Mouse (Mus musculus) limb, embryonic 13.5 days (tissue): ENCODE results near the gene Lin7c. TPM values are rescaled to one million over a fixed set of nuclear protein-coding genes. Genes with fewer than 3 reads are reported as not detected.

Experiments
- ATAC-seq: fragments of 200-750 bp; cut with Nextera tagmentation; 2 replicates; pipeline ENCODE4 v1.8.0; 2017; ENCODE audit warnings: low read depth, moderate number of reproducible peaks, moderate TSS enrichment; ENCODE audit not compliant: low FRiP score
- H3K27ac ChIP-seq: fragments of 300-500 bp; sonication (generic); 2 replicates; pipeline ENCODE4 v1.5.1; 2015; ENCODE audit warnings: inconsistent platforms, mild to moderate bottlenecking, moderate library complexity
- H3K27me3 ChIP-seq: fragments of 300-500 bp; sonication (generic); 2 replicates; pipeline ENCODE4 v1.6.1; 2015; ENCODE audit warnings: mild to moderate bottlenecking, inconsistent platforms
- H3K36me3 ChIP-seq: fragments of 300-500 bp; sonication (generic); 2 replicates; pipeline ENCODE4 v1.6.1; 2015; ENCODE audit warnings: inconsistent platforms, mild to moderate bottlenecking, moderate library complexity
- H3K4me1 ChIP-seq: fragments of 300-500 bp; sonication (generic); 2 replicates; pipeline ENCODE4 v1.6.1; 2015; ENCODE audit warnings: inconsistent platforms
- H3K4me2 ChIP-seq: fragments of 300-500 bp; sonication (generic); replicated peaks from 2 replicates; pipeline ENCODE4 v1.6.1; 2015; ENCODE audit warnings: inconsistent platforms, mild to moderate bottlenecking, moderate library complexity
- H3K4me3 ChIP-seq: fragments of 300-500 bp; sonication (generic); 2 replicates; pipeline ENCODE4 v1.5.1; 2015; ENCODE audit warnings: moderate library complexity, mild to moderate bottlenecking, inconsistent platforms
- H3K9ac ChIP-seq: fragments of 300-500 bp; sonication (generic); 2 replicates; pipeline ENCODE4 v1.6.1; 2015; ENCODE audit warnings: mild to moderate bottlenecking, inconsistent platforms
- H3K9me3 ChIP-seq: fragments of 300-500 bp; sonication (generic); 2 replicates; pipeline ENCODE4 v1.6.1; 2016; ENCODE audit warnings: inconsistent platforms
- WGBS: fragments of 180-500 bp; shearing (Covaris S2); methylation state at CpG from one replicate; pipeline ENCODE4 v1.1.7; 2015; 5-methylcytosine and 5-hydroxymethylcytosine counted together
- polyA plus RNA-seq: library from polyadenylated mRNA; unstranded; fragments of >200 nt; fragmentation: Nextera tagmentation; extraction: Ambion mirVana; gene quantifications from 2 replicates; pipeline ENCODE4 v1.2.1, GENCODE M21; 2015

The Lin7c gene
- polyA plus RNA-seq, 1 experiment from 2014 or later = 54.3 TPM

GRCm38 (mm10) chr2:109949519-109949918 lies 58.9 kb downstream of the Lin7c start:
- no peaks in the 10 kb centered on the region for H3K9me3 ChIP-seq
- no peak overlapping the region for H3K27ac ChIP-seq
- no peak for ATAC-seq
- H3K4me1 ChIP-seq = peaks cover 40% of the 10 kb centered on the region
- H3K4me2 ChIP-seq = no peak overlapping the region
- no peak overlapping the region for H3K9ac ChIP-seq
- no peaks in the 10 kb centered on the region for H3K36me3 ChIP-seq
- H3K27me3 ChIP-seq = no peaks in the 10 kb centered on the region
- no peak overlapping the region for H3K4me3 ChIP-seq

GRCm38 (mm10) chr2:109950311-109950710 lies 59.7 kb downstream of the Lin7c start:
- Histone ChIP-seq H3K9ac (no peak overlapping the region), H3K36me3 (no peaks in the 10 kb centered on the region), H3K9me3 (no peaks in the 10 kb centered on the region), H3K4me3 (no peak overlapping the region), H3K27me3 (no peaks in the 10 kb centered on the region), H3K27ac (no peak overlapping the region), H3K4me1 (peaks cover 40% of the 10 kb centered on the region), H3K4me2 (no peak overlapping the region)
- ATAC-seq = no peak
- 72% methylated on average over 3 of the region's 3 CpGs for WGBS

Other genes starting within 250 kb of the Lin7c start
- gene Bdnf, start 216.2 kb upstream of the Lin7c start, polyA plus RNA-seq = 3.2 and 3.4 TPM in 2 replicates
- gene Lgr4, start 26.8 kb downstream of the Lin7c start, polyA plus RNA-seq = 21.1 and 23.2 TPM in 2 replicates
- 47.6 and 51.7 TPM in 2 replicates for gene Ccdc34, start 127.0 kb downstream of the Lin7c start, polyA plus RNA-seq